Comparison of ENCODE assay signal across 8 mouse cellular contexts in the genomic region with DNA sequence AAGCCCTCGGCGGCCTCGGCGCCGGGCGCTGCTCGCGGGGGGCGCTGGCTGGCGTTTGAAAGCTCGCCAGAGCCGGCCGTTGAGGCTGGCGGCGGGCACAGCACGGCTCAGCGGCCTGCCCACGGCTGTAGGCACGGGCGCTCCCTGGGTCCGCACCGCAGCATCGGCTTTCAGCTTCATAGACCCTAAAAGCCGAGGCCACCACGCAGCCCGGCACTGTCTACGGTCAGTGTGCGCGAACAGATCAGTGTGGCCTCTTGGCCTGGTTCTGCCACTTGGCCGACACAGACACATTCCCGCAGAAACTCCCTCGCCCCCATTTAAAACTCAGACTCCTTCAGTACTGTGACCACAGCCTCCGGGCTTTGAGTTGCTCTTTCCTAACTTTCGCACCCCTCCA. TPM values are rescaled to one million over a fixed set of nuclear protein-coding genes. Genes with fewer than 3 reads are reported as not detected.
DNase-seq lines count a peak whose midpoint lies in the region; ATAC-seq and TF ChIP-seq lines count a peak whose summit lies in the region.

No protein-coding gene starts in this region.

- H3K4me1 ChIP-seq in bone marrow macrophage, adult 2 months (ENCODE audit: control insufficient read depth, insufficient read depth, low read length) = peaks cover 19% of the 10 kb centered on the region
- H3K4me1 ChIP-seq in forebrain, embryonic 16.5 days (replicated peaks; ENCODE audit: control insufficient read depth, insufficient read depth, low read length) = peaks cover 13% of the 10 kb centered on the region
- peaks cover 25% of the 10 kb centered on the region for H3K4me1 ChIP-seq in liver, embryonic 12.5 days
- H3K4me1 ChIP-seq in neural tube, embryonic 13.5 days (replicated peaks) = peaks cover 22% of the 10 kb centered on the region

- WGBS in forebrain, embryonic 16.5 days = under 1% methylated on average over 33 of the region's 34 CpGs
- WGBS in liver, embryonic 12.5 days (ENCODE audit: insufficient replicate concordance) = under 1% methylated on average over 34 of the region's 34 CpGs
- under 1% methylated on average over 27 of the region's 34 CpGs for WGBS in neural tube, embryonic 13.5 days

- DNase-seq in kidney, adult 8-10 months = peak; percentile 26 to 39
- DNase-seq in kidney, postnatal 14 days = no peak
- no peak for DNase-seq in layer of hippocampus, postnatal 25 days (ENCODE audit: extremely low spot score in 1 of 2, low spot score in 1 of 2)
- DNase-seq in adipocyte (ENCODE audit: low spot score) = no peak

- H3K4me3 ChIP-seq in bone marrow macrophage, adult 2 months (ENCODE audit: insufficient read depth, low read length) = peak overlapping the region; percentile 85
- peak overlapping the region; percentile 98 for H3K4me3 ChIP-seq in forebrain, embryonic 16.5 days (replicated peaks; ENCODE audit: low read length)
- peak overlapping the region; percentile 98 for H3K4me3 ChIP-seq in liver, embryonic 12.5 days
- peak overlapping the region; percentile 99 for H3K4me3 ChIP-seq in neural tube, embryonic 13.5 days

- no peaks in the 10 kb centered on the region for H3K27me3 ChIP-seq in forebrain, embryonic 16.5 days (replicated peaks; ENCODE audit: control insufficient read depth, insufficient read depth, low read length)
- H3K27me3 ChIP-seq in liver, embryonic 12.5 days (replicated peaks) = peaks cover 3% of the 10 kb centered on the region; the same call in 1 of the 2 replicates
- no peaks in the 10 kb centered on the region for H3K27me3 ChIP-seq in neural tube, embryonic 13.5 days

- H3K9me3 ChIP-seq in forebrain, embryonic 16.5 days (ENCODE audit: control insufficient read depth, low read length) = no peaks in the 10 kb centered on the region
- H3K9me3 ChIP-seq in liver, embryonic 12.5 days (replicated peaks) = no peaks in the 10 kb centered on the region
- H3K9me3 ChIP-seq in neural tube, embryonic 13.5 days = no peaks in the 10 kb centered on the region

- TF ChIP-seq POLR2A in bone marrow macrophage, adult 2 months (IDR thresholded peaks at IDR 0.05; ENCODE audit: borderline replicate concordance, low read depth, low read length) = no peak

- H3K36me3 ChIP-seq in forebrain, embryonic 16.5 days (ENCODE audit: control insufficient read depth, insufficient read depth) = peaks cover 15% of the 10 kb centered on the region
- peaks cover 20% of the 10 kb centered on the region for H3K36me3 ChIP-seq in liver, embryonic 12.5 days
- peaks cover 19% of the 10 kb centered on the region for H3K36me3 ChIP-seq in neural tube, embryonic 13.5 days

- peak overlapping the region; percentile 13 for H3K27ac ChIP-seq in bone marrow macrophage, adult 2 months (ENCODE audit: insufficient read depth, low read depth, low read length)
- peak overlapping the region; percentile 85 for H3K27ac ChIP-seq in forebrain, embryonic 16.5 days (ENCODE audit: low read length)
- H3K27ac ChIP-seq in liver, embryonic 12.5 days = peak overlapping the region; percentile 87
- H3K27ac ChIP-seq in neural tube, embryonic 13.5 days (replicated peaks) = peak overlapping the region; percentile 89

- no peak for TF ChIP-seq CTCF in bone marrow macrophage, adult 2 months (IDR thresholded peaks at IDR 0.05; ENCODE audit: low read depth, low read length)

- H3K9ac ChIP-seq in forebrain, embryonic 16.5 days (replicated peaks; ENCODE audit: low read depth, low read length) = peak overlapping the region; percentile 97
- H3K9ac ChIP-seq in liver, embryonic 12.5 days = peak overlapping the region; percentile 96
- peak overlapping the region; percentile 96 for H3K9ac ChIP-seq in neural tube, embryonic 13.5 days

- ATAC-seq in forebrain, embryonic 16.5 days = peak; percentile 82
- peak; percentile 77 for ATAC-seq in liver, embryonic 12.5 days
- peak; percentile 88 for ATAC-seq in neural tube, embryonic 13.5 days (ENCODE audit: low read depth)

- H3K4me2 ChIP-seq in forebrain, embryonic 16.5 days (ENCODE audit: low read length) = peak overlapping the region; percentile 87
- peak overlapping the region; percentile 85 for H3K4me2 ChIP-seq in liver, embryonic 12.5 days
- H3K4me2 ChIP-seq in neural tube, embryonic 13.5 days = peak overlapping the region; percentile 73

RNA-seq across cellular contexts. Expression of a gene that starts 0.4 kb away (rescaled TPM):
- polyA plus RNA-seq in bone marrow macrophage, adult 2 months (2012; ENCODE audit: insufficient read depth, insufficient read length, missing spikeins) = 52.3 and 57.9 TPM in 2 replicates
- polyA plus RNA-seq in forebrain, embryonic 16.5 days (2015; fragmentation: Nextera tagmentation; extraction: Ambion mirVana) = 207 and 223 TPM in 2 replicates
- 29.9 and 31.6 TPM in 2 replicates for polyA plus RNA-seq in liver, embryonic 12.5 days (2016; fragmentation: Nextera tagmentation; extraction: Ambion mirVana)
- polyA plus RNA-seq in neural tube, embryonic 13.5 days (2015; fragmentation: Nextera tagmentation; extraction: Ambion mirVana) = 152 and 176 TPM in 2 replicates
- total RNA-seq in layer of hippocampus, postnatal 25 days (2021) = 100 to 1,000 TPM; 110 to 111 TPM

RNA-seq across cellular contexts. Expression of a gene that starts 26.4 kb away (rescaled TPM):
- polyA plus RNA-seq in bone marrow macrophage, adult 2 months (2012; ENCODE audit: insufficient read depth, insufficient read length, missing spikeins) = 0.21 and 0.43 TPM in 2 replicates
- polyA plus RNA-seq in forebrain, embryonic 16.5 days (2015; fragmentation: Nextera tagmentation; extraction: Ambion mirVana) = 2.7 and 3.6 TPM in 2 replicates
- polyA plus RNA-seq in liver, embryonic 12.5 days (2016; fragmentation: Nextera tagmentation; extraction: Ambion mirVana) = 5.8 and 6.0 TPM in 2 replicates
- 10.7 and 11.3 TPM in 2 replicates for polyA plus RNA-seq in neural tube, embryonic 13.5 days (2015; fragmentation: Nextera tagmentation; extraction: Ambion mirVana)
- 10 to 100 TPM; 27.7 to 33.5 TPM for total RNA-seq in layer of hippocampus, postnatal 25 days (2021)

Comparison
In these comparisons a context has a peak if more than half of its experiments do, and no peak if none do; other contexts are left out.
1. DNase-seq: peak in kidney, adult 8-10 months (2 of 2); none in kidney, postnatal 14 days (single experiment), layer of hippocampus, postnatal 25 days (0 of 2) and adipocyte (single experiment).
2. H3K27ac ChIP-seq: peak in every context shown above with its lines; median percentile 89 in neural tube, embryonic 13.5 days; 87 in liver, embryonic 12.5 days; 85 in forebrain, embryonic 16.5 days; 13 in bone marrow macrophage, adult 2 months.
3. Peak in every context shown above with its lines, with median percentiles within 50 percentile points of each other: H3K4me3 ChIP-seq, ATAC-seq, H3K4me2 ChIP-seq and H3K9ac ChIP-seq.